Mouse (Mus musculus) erythroblast, embryonic 14.5 days (primary cell): Measurements from ENCODE around the gene Prkca.

Experiments
- GATA1 ChIP-seq: IDR thresholded peaks from 2 replicates; pipeline ENCODE4 v1.6.1; 2012; ENCODE audit warnings: low read length, inconsistent platforms, mixed read lengths
- TAL1 ChIP-seq: IDR thresholded peaks from 3 replicates; pipeline ENCODE4 v1.6.1; 2012; ENCODE audit warnings: low read length, inconsistent platforms, mixed read lengths

DNA sequence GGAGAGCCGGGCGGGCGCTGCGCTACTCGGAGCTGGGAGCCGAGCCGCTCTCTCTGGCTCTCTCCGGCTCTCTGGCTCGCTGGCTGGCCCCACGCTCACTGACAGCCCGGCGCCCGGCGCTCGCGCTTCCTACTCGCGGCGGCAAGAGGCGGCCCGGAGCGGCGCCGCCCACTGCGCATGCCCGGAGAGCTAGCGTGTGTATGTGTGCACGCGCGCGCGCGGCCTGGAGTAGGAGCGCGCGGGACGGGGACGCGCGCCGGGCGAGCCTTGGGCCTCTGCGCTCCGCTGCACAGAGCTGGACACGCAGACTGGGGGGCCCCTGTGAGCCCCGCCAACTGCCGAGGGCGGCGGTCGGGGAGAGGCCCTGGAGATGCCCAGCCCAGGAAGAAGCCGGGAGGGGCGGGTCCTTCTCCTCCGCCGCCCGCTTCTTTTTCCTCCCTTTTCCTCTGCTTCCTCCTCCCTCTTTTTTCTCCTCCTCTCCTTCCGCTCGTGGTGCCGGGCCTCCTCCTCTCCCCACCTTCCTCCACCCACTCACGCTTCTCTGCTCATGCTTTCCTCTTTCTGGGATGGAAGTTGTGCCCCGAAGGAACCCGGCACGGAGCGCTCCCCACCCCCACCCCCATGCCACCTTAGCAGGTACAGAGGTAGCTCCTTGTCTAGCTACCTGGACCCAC, at the start of gene Prkca:
- TF ChIP-seq GATA1 (no peak), TAL1 (no peak)
